Mouse (Mus musculus) limb, embryonic 12.5 days (tissue): ENCODE results near the gene Pet100. TPM values are rescaled to one million over a fixed set of nuclear protein-coding genes. Genes with fewer than 3 reads are reported as not detected.

ENCODE experiments used
- ATAC-seq: fragments of 200-750 bp; cut with Nextera tagmentation; 2 replicates; pipeline ENCODE4 v1.8.0; 2017; ENCODE audit warnings: low read depth, moderate TSS enrichment; ENCODE audit not compliant: insufficient number of reproducible peaks, insufficient read depth, low FRiP score, low TSS enrichment
- H3K27ac ChIP-seq: fragments of 300-500 bp; sonication (generic); 2 replicates; pipeline ENCODE4 v1.5.1; 2016; ENCODE audit warnings: mild to moderate bottlenecking, moderate library complexity
- H3K27me3 ChIP-seq: fragments of 300-500 bp; sonication (generic); 2 replicates; pipeline ENCODE4 v1.6.1; 2016; ENCODE audit warnings: mild to moderate bottlenecking, moderate library complexity
- H3K36me3 ChIP-seq: fragments of 300-500 bp; sonication (generic); 2 replicates; pipeline ENCODE4 v1.6.1; 2016; ENCODE audit warnings: mild to moderate bottlenecking, moderate library complexity
- H3K4me1 ChIP-seq: fragments of 300-500 bp; sonication (generic); replicated peaks from 2 replicates; pipeline ENCODE4 v1.6.1; 2016
- H3K4me2 ChIP-seq: fragments of 300-500 bp; sonication (generic); 2 replicates; pipeline ENCODE4 v1.6.1; 2016; ENCODE audit warnings: mild to moderate bottlenecking, moderate library complexity
- H3K4me3 ChIP-seq: fragments of 300-500 bp; sonication (generic); replicated peaks from 2 replicates; pipeline ENCODE4 v1.5.1; 2016; ENCODE audit warnings: mild to moderate bottlenecking
- H3K9ac ChIP-seq: fragments of 300-500 bp; sonication (generic); replicated peaks from 2 replicates; pipeline ENCODE4 v1.6.1; 2016; ENCODE audit warnings: mild to moderate bottlenecking, moderate library complexity
- H3K9me3 ChIP-seq: fragments of 300-500 bp; sonication (generic); 2 replicates; pipeline ENCODE4 v1.6.1; 2016; ENCODE audit warnings: mild to moderate bottlenecking, moderate library complexity
- WGBS: fragments of 180-500 bp; shearing (Covaris S2); methylation state at CpG from one replicate; pipeline ENCODE4 v1.1.7; 2016; 5-methylcytosine and 5-hydroxymethylcytosine counted together
- polyA plus RNA-seq: library from polyadenylated mRNA; unstranded; fragments of >200 nt; fragmentation: Nextera tagmentation; extraction: Ambion mirVana; gene quantifications from 2 replicates; pipeline ENCODE4 v1.2.1, GENCODE M21; 2016

Pet100 gene
- polyA plus RNA-seq, 1 experiment from 2014 or later, result 115 TPM

DNA sequence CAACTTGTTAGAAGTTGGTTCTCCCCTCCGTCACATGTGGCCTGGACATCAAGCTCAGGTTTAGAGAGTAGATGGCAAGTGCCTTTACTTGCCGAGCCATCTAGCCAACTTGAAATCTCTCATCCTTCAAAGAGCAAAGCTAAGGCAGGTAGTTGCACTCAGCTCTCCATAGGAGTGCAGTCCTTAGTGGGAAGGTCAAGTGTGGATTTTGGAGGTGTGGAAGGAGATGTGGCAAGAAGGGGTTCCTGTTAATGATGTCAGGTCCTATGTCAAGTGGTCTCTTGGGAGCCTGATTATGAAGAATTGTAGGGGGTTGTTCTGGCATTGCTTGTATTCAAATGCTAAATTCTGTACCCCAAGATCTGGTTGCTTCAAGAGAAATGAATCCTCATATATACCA lies 26.9 kb upstream of the Pet100 start:
- Histone ChIP-seq H3K27ac (no peak overlapping the region), H3K4me2 (no peak overlapping the region), H3K9ac (no peak overlapping the region), H3K9me3 (no peaks in the 10 kb centered on the region), H3K4me3 (no peak overlapping the region), H3K36me3 (peaks cover 10% of the 10 kb centered on the region), H3K27me3 (no peaks in the 10 kb centered on the region), H3K4me1 (no peaks in the 10 kb centered on the region)
- WGBS, result 87% methylated on average over 2 of the region's 2 CpGs
- ATAC-seq, result no peak

DNA sequence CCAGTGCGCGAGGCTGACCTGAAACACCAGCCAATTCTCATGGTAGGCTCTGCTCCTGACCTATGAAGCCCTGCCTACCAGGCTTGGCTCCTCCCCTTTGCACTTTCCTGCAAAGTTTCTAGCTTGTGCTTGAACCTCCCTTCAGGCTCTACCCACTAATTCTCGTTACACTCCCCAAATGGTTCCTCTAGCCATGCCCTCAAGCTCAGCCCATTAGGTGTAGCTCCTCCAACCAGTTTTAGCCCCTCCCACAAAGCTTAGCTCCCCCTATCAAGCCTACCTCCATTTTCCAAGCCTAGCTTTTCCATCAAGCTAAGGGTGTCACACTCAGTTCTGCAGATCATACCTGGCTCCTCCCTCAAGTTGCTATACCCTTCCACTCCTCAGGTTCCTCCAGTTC lies 23.3 kb upstream of the Pet100 start:
- no peak overlapping the region for H3K4me2 ChIP-seq
- ATAC-seq, result no peak
- peaks cover 33% of the 10 kb centered on the region for H3K36me3 ChIP-seq
- H3K9ac ChIP-seq, result no peak overlapping the region
- no peaks in the 10 kb centered on the region for H3K27me3 ChIP-seq
- H3K9me3 ChIP-seq, result no peaks in the 10 kb centered on the region
- no peak overlapping the region for H3K27ac ChIP-seq
- H3K4me1 ChIP-seq, result no peaks in the 10 kb centered on the region
- 67% methylated on average over 3 of the region's 3 CpGs for WGBS
- no peak overlapping the region for H3K4me3 ChIP-seq

DNA sequence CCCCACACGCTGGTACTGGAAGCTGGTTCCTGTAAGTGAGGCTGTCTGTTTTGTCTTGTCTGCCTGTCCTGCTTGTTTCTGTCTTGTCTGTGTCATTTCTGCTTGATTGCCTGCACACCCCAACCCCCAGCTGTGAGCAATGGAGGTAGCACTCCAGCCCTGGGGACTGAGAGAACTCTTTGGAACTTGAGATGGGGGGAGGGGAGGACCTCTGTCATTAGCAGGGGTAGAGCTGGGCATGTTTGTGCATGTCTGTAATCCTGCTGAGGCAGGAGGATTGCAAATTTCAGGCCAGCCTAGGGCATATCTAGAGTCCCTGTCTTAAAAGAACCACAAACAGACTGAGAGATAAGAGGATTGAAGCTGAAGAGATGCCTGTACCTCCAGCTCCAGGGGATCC lies 22.1 kb upstream of the Pet100 start:
- Histone ChIP-seq H3K9ac (no peak overlapping the region), H3K9me3 (no peaks in the 10 kb centered on the region), H3K27ac (no peak overlapping the region), H3K4me1 (no peaks in the 10 kb centered on the region), H3K4me2 (no peak overlapping the region), H3K4me3 (no peak overlapping the region), H3K36me3 (peaks cover 45% of the 10 kb centered on the region), H3K27me3 (no peaks in the 10 kb centered on the region)
- 65% methylated on average over 1 of the region's 1 CpGs for WGBS
- no peak for ATAC-seq

DNA sequence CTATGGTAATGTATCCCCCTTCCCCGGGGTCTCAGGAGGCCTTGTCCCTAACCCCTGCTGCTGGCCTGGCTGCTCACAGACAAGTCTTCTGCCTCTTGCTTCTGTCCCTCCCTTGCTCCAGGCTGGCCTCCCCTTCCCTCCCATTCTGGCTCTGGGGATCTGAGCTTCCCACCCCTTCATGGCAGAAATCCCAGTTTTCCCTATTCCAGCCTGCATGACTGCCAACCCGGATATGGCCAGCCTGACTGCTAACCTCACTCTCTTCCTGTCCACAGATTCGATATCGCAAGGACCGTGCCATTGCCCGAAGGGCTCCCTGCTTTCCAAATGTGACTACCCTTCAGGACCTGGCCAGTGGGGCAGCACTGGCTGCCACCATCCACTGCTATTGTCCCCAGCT lies 20.9 kb upstream of the Pet100 start:
- Histone ChIP-seq H3K9ac (no peak overlapping the region), H3K27me3 (no peaks in the 10 kb centered on the region), H3K36me3 (peaks cover 57% of the 10 kb centered on the region), H3K27ac (no peak overlapping the region), H3K4me1 (no peaks in the 10 kb centered on the region), H3K4me2 (no peak overlapping the region), H3K4me3 (no peak overlapping the region), H3K9me3 (no peaks in the 10 kb centered on the region)
- no peak for ATAC-seq
- 91% methylated on average over 6 of the region's 6 CpGs for whole genome bisulfite sequencing

DNA sequence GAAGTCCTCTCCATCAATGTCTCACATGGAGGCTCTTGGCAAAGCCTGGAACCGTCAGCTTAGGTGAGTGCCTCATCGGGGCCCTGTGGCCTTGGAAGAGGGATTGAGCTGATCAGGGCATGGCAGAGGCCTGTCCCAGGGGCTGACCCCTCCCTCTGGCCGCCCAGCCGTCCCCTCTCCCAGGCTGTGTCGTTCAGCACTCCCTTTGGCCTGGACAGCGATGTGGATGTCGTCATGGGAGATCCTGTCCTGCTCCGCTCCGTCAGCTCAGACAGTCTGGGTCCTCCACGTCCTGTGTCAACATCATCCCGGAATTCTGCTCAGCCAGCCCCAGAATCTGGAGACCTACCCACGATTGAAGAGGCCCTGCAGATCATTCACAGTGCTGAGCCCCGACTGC lies 17.9 kb upstream of the Pet100 start:
- H3K9me3 ChIP-seq, result no peaks in the 10 kb centered on the region
- H3K27me3 ChIP-seq, result no peaks in the 10 kb centered on the region
- H3K36me3 ChIP-seq, result peaks cover 86% of the 10 kb centered on the region
- no peak overlapping the region for H3K4me2 ChIP-seq
- H3K9ac ChIP-seq, result no peak overlapping the region
- H3K4me1 ChIP-seq, result no peaks in the 10 kb centered on the region
- no peak overlapping the region for H3K4me3 ChIP-seq
- H3K27ac ChIP-seq, result no peak overlapping the region
- 77% methylated on average over 13 of the region's 13 CpGs for WGBS
- ATAC-seq, result no peak

DNA sequence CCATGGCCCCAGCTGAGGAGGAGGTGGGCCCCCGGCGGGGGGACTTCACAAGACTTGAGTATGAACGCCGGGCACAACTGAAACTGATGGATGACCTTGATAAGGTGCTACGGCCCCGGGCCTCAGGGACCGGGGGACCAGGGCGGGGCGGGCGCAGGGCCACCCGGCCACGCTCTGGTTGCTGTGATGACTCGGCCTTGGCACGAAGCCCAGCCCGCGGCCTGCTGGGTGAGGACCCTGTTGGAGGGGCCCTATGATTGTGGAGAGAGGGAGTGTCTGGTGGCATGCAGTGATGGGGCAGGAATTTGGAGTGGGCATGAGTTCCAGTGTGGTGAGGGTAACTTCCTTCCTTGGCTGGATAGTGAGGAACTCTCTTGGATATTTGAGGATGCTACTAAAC lies 14.8 kb upstream of the Pet100 start:
- Histone ChIP-seq H3K4me3 (no peak overlapping the region), H3K4me2 (no peak overlapping the region), H3K4me1 (no peaks in the 10 kb centered on the region), H3K27ac (no peak overlapping the region), H3K27me3 (no peaks in the 10 kb centered on the region), H3K36me3 (peaks cover 91% of the 10 kb centered on the region), H3K9ac (no peak overlapping the region), H3K9me3 (no peaks in the 10 kb centered on the region)
- ATAC-seq, result no peak
- WGBS, result 88% methylated on average over 16 of the region's 16 CpGs

DNA sequence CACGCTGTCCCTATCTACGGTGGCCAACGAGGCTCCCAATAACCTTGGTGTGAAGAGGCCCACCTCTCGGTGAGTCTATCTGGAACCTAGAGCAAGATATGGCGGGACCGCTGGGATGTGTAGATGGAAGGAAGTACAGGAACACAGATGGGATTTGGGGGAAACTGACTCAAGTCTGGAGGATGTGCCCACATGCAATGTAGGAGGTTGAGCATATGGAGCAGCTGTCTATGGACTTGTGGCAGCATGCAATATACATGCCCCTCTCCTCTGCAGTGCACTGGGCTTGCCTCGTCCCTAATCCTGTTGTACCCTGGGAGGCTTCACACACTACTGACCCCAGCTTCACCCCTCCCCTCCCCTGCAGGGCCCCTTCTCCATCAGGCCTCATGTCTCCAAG lies 13.5 kb upstream of the Pet100 start:
- WGBS, result 94% methylated on average over 7 of the region's 7 CpGs

DNA sequence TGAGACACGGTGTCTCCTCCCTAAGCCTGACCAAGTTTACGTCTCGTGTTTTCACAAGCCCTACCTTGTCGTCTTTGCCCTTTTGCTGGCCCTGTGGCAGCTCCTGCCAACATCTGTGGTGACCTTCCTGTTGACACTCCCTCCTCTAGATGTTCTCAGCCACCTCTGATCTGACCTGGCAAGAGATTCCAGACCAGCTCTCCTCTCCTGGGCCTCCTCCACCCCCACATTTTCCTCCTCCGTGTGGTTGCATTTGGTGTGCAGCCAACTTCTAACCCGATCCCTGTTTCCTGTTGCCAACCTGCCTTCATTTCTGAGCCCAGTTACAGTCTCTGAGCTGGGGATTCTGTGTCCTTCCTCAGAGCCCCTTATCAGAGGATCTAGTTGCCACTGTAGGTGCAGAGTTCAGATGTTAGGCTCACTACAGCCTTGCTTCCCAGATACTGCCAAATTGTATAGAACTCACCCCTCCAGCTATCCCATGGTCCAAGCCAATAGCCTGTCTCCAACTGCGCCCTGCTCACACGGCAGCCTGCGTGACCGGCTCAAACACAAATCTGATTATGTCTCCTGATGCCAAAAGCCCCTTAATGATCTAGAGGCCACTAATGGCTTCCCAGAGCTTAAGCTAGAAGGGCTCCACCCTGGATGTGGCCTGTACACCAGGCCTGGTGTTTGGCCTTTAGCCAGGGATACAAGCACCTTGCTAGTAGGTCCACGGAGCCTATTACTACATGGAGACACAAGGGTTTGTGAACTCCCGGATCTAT lies 12.1 kb upstream of the Pet100 start:
- 87% methylated on average over 12 of the region's 12 CpGs for WGBS
- Histone ChIP-seq H3K9ac (no peak overlapping the region), H3K4me2 (no peak overlapping the region), H3K9me3 (no peaks in the 10 kb centered on the region), H3K27me3 (no peaks in the 10 kb centered on the region), H3K4me3 (no peak overlapping the region), H3K4me1 (no peaks in the 10 kb centered on the region), H3K36me3 (peaks cover 100% of the 10 kb centered on the region), H3K27ac (no peak overlapping the region)
- ATAC-seq, result no peak

More for the DNA sequence above, 13.5 kb upstream of the Pet100 start:
- no peak for ATAC-seq
- H3K27me3 ChIP-seq, result no peaks in the 10 kb centered on the region
- no peak overlapping the region for H3K4me3 ChIP-seq
- H3K9ac ChIP-seq, result no peak overlapping the region
- H3K9me3 ChIP-seq, result no peaks in the 10 kb centered on the region
- H3K36me3 ChIP-seq, result peaks cover 99% of the 10 kb centered on the region
- no peaks in the 10 kb centered on the region for H3K4me1 ChIP-seq
- H3K4me2 ChIP-seq, result no peak overlapping the region
- no peak overlapping the region for H3K27ac ChIP-seq

DNA sequence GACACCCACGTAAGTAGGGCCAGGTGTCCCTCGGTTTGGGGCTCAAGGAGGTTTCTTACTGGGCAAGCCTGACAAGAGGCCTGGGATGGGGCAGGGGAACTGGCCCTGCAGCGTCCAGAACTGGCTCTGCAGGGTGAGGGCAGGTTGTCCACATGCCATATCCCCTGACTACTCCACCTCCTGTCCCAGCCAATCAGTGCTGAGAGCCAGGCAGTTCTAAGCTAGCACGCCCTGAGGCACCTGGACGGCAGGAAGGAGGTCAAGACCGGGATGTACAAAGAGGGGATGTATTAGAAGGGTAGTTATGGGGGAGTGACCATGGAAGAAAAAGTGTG lies 11.6 kb upstream of the Pet100 start:
- H3K27me3 ChIP-seq, result no peaks in the 10 kb centered on the region
- H3K9ac ChIP-seq, result no peak overlapping the region
- no peak overlapping the region for H3K4me2 ChIP-seq
- no peaks in the 10 kb centered on the region for H3K9me3 ChIP-seq
- no peak overlapping the region for H3K27ac ChIP-seq
- WGBS, result 86% methylated on average over 6 of the region's 6 CpGs
- no peak overlapping the region for H3K4me3 ChIP-seq
- H3K36me3 ChIP-seq, result peaks cover 100% of the 10 kb centered on the region
- no peaks in the 10 kb centered on the region for H3K4me1 ChIP-seq
- no peak for ATAC-seq

DNA sequence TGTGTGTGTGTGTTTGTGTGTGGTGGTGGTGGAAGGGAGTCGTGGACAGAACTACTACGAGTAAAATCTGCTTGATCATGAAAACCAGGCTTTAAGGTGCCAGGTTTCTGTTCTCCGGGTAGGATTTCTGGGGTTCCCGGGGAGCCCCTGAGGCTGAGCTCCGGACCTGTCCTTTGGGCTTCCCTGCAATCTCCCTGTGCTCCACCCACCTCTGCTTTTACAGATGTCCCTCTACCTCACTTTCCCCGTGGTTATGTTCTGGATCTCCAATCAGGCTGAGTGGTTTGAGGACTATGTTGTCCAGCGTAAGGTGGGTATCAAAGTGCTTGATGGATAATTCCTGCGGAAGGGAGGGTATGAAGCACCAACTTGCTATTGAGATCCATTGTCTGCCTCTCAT lies 771 bp downstream of the Pet100 start:
- no peaks in the 10 kb centered on the region for H3K9me3 ChIP-seq
- H3K4me1 ChIP-seq, result peaks cover 20% of the 10 kb centered on the region
- H3K4me2 ChIP-seq, result peak overlapping the region; percentile 57
- WGBS, result 62% methylated on average over 8 of the region's 8 CpGs
- H3K27ac ChIP-seq, result no peak overlapping the region
- H3K9ac ChIP-seq, result peak overlapping the region; percentile 47; the same call in 1 of the 2 replicates
- peak overlapping the region; percentile 87 for H3K4me3 ChIP-seq
- no peaks in the 10 kb centered on the region for H3K27me3 ChIP-seq
- peaks cover 20% of the 10 kb centered on the region for H3K36me3 ChIP-seq
- ATAC-seq, result no peak

DNA sequence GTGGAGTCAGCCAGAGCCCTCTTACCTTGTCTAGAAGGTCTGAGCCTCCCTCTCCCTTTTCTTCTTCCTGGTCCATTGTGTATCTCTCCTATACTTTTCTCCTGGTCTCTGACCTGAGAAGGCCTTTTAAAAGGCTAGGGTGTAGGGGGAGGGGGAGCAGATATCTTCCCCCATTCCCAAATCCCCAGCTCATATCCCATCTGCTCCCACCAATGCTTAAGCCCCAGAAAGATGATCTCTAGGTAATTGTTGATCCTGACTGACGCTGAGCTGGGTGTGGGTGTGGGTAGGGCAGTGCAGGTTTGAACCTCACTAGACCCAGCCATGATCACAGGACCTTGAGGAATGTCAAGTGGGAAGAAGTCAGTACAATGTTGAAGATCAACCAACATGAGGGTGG lies 4.1 kb downstream of the Pet100 start, which contains the start of gene Pcp2:
Pcp2 (minus strand) TSS at position 101 of the 400 bp plus-strand sequence.
- Histone ChIP-seq H3K27ac (no peak within 1 kb of the TSS), H3K4me2 (no peak within 1 kb of the TSS), H3K9ac (no peak within 1 kb of the TSS), H3K4me3 (no peak within 1 kb of the TSS), H3K9me3 (no peaks in the 10 kb centered on the region), H3K4me1 (peaks cover 9% of the 10 kb centered on the region), H3K27me3 (peaks cover 18% of the 10 kb centered on the region), H3K36me3 (no peaks in the 10 kb centered on the region)
- 61% methylated on average over 1 of the region's 1 CpGs for WGBS
- ATAC-seq, result no peak

DNA sequence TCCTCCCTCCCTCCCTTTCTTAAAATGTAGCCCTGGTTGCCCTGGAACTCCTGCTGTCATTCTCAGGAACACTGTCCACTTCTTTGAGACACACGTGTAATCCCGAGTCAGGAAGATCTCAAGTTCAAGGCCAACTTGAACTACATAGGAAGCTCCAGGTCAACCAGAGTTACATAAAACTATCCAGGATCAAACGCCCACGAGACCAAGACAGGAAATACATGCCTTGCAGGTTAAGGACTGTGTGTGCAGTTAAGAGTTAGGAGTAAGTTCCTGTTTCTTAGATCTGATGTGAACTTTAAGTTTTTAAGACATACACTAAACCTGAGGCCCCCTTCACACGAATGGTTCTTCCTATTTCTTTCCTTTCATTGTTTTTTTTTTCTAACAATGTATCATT lies 5.6 kb downstream of the Pet100 start:
- ATAC-seq, result no peak
- Histone ChIP-seq H3K4me1 (peaks cover 6% of the 10 kb centered on the region), H3K4me3 (no peak overlapping the region), H3K9ac (no peak overlapping the region), H3K27ac (no peak overlapping the region), H3K27me3 (peaks cover 28% of the 10 kb centered on the region), H3K36me3 (no peaks in the 10 kb centered on the region), H3K4me2 (no peak overlapping the region), H3K9me3 (no peaks in the 10 kb centered on the region)
- 51% methylated on average over 5 of the region's 5 CpGs for WGBS
